Mouse (Mus musculus) urinary bladder, postnatal 14 days (tissue): Measurements from ENCODE around the gene Osbpl7.
A peak's percentile ranks its signal among the peaks of the same experiment; 100 is the strongest.

Experiments used
- DNase-seq: peaks from one replicate; pipeline ENCODE4 v3.0.0; 2021; ENCODE audit warnings: low spot score

The Osbpl7 gene

DNA sequence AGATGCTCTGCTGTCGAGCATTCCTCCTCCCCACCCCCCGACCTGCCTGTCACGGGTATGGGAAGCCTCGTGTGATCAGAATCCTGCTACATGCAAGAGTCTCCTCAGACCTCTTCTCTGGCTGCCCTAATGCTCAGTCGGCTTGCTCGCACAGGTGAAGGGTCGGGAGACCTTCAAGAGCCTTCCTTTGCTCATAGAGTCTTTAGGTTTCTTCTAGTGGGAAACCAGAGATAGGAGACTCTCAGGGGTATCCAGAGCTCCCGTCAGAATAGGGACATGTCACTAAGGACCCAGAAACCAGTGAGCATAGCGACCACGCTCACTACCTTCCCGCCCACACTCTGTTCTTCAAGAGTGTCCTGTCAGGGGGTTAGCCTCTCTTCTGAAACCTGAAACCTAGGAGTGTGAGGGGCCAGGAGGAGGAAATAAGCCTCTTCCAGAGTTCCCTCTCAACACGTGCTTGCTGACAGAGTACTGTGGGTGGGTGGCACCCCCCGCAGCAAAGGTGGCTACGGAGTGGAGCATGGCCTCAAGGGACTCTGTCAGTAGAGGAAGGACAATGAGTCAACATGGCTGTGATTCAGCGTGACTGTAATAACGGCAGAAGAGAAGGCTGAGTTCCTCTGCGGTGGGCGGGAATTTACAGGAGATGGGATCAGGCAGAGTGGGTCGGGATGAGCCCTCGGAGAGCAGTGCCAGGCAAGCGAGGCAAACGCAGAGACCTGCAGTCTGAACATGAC lies 33.1 kb downstream of the Osbpl7 start:
- DNase-seq: no peak

DNA sequence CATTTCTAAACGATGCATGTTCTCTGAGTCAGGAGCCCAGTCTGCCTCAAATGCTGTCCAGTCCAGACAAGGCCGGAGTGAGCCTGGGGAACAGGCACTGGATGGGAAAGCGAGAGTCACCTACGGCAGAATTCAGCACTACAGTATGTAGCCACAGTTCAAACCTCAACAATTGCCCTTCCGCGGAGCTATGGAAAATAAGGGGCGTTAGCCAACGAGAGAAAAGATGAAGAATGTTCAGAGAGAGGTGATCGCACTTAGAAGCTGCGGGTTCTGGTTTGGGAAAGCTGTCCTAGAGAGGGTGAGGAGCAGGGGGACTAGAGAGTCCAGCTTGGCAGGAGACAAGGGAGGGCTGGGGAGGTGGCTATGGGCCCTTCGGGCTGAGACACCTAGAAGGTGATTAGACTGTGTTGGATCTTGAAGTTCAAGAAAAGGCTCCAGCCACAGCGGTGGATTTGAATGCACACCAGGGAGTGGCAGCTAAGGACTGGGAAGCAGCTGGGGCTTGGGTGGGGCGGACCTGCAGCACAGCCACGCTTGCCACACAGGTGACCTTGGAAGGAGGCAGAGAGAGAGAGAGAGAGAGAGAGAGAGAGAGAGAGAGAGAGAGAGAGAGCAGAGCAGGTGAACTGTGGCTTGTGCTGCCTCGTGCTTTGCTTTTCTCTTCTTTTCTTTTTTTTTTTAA lies 34.5 kb downstream of the Osbpl7 start:
- no peak for DNase-seq

DNA sequence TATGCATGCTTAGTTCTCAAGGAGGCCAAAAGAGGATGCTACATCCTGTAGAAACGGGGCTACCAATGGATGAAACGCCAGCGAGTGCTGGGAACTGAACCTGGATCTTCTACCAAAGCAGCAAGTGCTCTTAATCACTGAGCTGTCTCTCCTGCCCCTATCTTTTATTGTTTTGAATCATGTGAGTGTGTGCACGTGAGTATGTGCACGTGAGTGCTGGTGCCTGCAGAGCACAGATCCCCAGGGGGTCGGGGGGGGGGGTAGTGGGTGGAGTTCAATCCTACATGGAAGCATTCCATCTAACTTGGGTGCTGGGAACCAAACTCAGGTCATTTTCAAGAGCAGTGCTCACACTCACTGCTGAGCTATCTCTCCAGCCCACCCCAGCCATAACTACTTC lies 35.9 kb downstream of the Osbpl7 start:
- no peak for DNase-seq

DNA sequence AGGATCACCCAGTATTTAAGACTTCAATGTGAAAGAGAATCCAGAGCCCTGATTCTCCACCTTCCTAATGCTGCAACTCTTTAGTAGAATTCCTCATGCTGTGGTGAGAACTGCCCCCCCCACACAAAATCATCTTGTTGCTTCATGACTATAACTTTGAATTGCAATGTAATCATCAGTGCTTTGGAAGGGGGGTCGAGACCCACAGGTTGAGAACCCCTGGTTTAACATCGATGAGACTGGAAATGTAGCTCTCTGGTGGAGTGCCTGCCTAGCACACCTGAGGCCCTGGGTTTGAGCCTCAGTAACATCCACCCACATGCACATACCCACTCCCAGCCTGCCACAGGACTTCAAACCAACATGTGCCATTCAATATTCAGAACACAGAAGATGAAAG lies 44.2 kb downstream of the Osbpl7 start:
- no peak for DNase-seq

DNA sequence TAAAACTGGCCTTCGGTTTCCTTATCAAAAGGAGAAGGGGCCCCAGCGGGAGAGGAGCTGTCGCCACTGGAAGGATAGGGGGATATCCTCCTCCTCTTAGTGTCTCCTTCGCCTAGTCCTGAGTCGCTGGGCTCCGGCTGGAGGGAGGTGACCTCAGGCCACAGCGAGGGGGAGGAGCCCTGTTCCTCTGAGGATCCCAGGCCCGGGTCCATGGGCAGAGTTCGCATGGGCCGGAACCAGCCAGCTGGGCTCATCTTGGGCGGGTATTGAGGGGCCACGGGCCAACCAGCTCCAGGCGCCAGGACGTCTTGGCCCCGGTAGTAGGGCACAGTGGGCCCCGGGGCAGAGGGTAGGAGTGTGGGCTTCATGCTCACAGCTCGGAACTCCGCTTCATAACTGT lies 48.4 kb downstream of the Osbpl7 start:
- peak; percentile 8 for DNase-seq

DNA sequence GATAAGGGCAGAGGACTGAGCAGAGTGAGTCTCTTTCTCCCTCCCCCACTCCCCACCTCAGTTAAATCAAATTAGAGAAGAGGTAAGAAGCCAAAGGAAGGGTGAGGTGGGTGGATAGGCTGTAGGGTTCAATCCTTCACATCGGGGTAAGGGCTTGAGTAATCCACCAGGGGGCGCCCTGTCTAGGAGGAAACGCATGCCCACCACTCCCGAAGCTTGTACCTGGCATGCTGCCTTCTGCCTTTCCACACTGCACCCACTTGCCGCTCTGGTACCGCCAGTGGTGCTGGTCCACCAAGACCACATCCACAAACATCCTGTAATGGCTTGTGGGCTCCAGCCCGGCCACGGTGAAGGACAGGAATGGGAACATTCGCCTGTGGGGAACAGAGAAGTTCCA lies 51.3 kb downstream of the Osbpl7 start:
- DNase-seq: peak; percentile 77

DNA sequence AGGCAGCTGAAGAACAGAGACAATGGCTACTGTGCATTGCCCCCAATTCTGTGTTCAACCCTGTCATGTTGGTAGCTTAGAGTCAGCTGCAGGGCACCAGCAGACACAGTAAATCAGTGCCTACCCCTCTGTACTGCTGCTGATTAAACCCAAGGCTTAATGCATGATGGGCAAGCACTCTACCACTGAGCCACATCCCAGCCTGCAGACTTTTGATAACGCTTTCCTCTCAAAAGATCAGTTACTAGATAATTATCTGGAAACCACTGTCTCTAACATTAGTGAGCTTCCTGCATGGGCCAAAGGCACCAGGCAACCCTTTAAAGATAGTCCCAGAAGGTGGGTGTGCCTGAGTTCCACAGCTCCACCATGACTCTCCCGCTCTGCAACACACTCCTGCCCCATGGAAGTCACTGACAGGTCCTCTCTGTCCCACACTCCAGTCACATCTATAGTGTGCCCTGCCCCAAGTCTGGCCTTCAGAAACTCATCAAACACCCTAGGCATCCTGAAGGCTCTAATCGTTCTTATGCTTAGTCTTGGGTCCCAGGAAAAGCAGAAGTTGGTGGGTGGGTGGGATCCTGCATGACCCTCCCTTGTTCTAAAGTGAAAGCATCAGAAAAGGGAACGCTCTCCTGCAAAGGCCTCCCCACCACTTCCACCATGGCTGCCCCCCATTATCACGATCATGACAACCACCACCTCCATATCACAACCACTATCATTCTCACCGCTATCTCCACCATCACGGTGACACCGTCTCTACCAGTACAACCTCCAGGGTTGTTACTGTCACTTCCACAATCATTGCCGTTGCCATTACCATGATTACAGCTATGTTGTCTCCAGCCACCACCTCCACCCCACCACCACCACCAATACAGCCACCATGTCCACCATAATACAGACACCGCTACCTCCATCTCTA lies 53.0 kb downstream of the Osbpl7 start:
- no peak for DNase-seq

DNA sequence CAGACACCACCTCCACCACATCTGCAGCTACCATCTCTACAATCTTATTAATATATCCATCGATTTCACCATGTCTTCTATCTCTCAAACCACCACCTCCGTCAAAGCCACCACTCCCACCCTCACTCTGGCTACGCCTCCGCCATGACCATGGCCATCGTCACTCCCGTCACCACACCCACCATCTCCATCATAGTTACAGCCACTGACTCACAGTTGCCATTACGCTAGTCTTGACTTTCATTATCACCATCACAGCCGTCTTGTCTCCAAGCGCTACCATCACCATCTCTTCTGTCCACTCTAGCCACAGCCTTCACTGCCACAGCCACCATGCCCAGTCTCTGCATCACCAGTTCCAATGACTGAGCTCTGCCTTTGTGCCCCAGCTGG lies 53.7 kb downstream of the Osbpl7 start:
- no peak for DNase-seq

DNA sequence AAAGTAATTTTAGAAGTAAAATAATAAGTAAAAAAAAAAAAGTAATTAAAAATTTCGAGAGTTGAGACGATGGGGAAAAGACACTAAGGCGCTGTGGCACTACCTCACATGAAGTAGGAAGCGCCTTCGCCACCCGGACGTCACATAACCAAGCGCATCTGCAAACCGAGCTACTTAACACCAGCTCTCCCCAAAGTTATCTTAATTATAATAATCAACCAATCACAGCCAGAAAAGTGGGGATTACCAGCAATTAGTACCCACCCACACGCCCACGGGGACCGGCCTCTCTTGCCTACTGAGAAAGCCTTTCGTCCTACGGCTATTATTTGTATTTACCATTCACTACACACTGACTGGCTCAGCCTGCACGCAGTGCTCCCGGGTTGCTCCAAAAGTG lies 58.5 kb downstream of the Osbpl7 start:
- no peak for DNase-seq

DNA sequence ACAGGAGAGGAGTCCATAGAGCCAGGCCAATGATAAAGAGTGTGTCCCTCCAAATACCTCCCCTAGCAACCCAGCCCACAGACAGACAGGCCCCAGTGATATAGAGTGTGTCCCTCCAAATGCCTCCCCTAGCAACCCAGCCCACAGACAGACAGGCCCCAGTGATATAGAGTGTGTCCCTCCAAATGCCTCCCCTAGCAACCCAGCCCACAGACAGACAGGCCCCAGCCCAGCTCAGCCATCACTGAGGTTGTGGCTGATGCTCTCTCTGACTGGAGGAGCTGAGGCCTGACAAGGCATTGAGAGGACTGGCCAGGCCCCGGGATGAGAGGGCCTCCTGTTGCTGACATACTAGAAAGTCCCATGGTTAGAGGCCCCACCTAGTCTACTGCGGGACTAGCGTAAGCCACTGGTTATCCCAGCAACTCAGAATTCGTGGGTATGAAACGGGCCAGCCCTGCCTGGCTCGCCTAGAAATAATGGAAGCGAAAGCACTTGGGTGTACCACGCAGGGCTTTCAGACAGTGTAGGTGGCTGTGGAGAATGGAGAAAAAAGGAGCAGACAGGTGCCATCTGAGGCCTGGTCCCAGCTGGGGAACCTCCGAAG lies 62.2 kb downstream of the Osbpl7 start:
- no peak for DNase-seq

DNA sequence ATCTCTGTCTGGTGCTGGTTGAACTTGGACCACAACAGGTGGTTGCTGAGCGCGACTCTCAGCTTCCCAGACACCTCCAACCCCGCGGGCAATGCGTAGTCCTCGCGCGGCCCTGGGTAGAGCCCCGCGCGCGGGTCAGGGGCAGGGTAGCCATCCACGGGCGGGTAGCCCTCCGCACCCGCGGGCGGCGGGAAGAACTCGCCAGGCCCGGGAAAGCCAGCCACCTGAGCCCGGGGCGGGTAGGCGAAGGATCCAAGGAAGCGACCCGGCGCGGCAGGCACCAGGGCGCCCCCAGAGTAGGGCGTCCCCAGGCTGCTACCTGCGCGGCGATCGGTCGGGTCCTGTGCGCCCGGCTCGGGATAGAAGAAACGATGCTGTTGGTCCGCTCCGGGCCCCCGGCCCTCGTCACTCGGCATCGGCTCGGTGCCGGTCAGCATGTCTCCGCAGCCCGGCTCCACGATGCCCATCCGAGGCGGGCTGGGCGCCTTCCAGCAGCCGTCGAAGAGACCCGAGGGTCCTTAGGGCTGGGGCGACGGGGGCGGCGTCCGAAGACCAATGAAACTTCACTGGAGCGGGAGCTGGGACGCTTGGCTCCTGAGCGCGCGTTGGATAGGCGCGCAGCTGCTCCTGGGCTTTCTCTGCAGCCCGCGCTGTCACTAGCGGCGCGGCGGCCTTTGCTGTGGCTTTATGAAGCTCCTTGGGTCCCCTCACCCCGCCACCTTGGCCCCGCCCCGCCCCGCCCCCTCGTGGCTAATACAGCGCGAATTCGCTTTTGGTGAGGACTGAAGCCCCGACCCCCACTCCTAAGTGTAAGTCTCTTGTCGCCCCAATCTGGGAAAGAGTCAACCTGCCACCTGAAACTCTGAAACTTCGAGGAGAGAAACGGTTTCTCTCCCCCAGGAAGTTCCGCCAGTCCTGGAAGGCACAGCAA lies 64.5 kb downstream of the Osbpl7 start, which contains the start of gene Tbx21:
Gene Tbx21 (minus strand): TSS at position 661 of the 931 bp plus-strand sequence.
- DNase-seq: no peak

DNA sequence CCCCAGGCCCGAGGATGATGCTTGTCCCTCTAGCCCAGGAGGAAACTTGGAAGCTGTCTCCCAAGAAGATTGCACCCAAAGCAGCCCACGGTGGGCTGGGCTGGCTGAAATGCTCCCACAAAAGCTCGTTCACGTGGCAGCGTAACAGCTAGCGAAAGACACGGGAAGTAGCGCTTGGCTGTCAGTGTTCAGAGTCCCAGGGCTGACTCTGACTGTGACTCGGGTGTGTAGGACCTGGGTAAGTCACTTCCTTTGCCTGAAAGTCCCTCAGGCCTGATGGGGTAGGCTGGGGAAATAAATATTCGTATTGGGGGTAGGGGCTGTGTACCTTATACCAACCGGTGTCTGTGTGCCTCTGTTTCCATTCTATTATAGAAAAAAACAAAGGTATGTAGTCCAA lies 65.4 kb downstream of the Osbpl7 start:
- no peak for DNase-seq
